Mouse (Mus musculus) embryo, embryonic 10 days (tissue): ENCODE measurements around the gene Susd3.

Source experiments
- DNase-seq: peaks from one replicate; pipeline ENCODE4 v3.0.0-alpha.2; 2015; ENCODE audit warnings: low spot score

The Susd3 gene

GRCm38 (mm10) chr13:49248467-49248862 is at the start of gene Susd3:
TSS of gene Susd3 (minus strand) at chr13:49248706.
- no peak for DNase-seq

- DNase-seq = no peak
These were observed 47.8 kb upstream of the Susd3 start for GRCm38 (mm10) chr13:49296270-49296669.

- DNase-seq = no peak
These were observed 45.6 kb upstream of the Susd3 start for GRCm38 (mm10) chr13:49294108-49294507.

- DNase-seq = no peak
These were observed 43.4 kb upstream of the Susd3 start for GRCm38 (mm10) chr13:49291949-49292348.

- no peak for DNase-seq
These were observed 42.9 kb upstream of the Susd3 start for GRCm38 (mm10) chr13:49291398-49291797.

- no peak for DNase-seq
These were observed 38.7 kb upstream of the Susd3 start for GRCm38 (mm10) chr13:49287224-49287623.

- no peak for DNase-seq
These were observed 38.2 kb upstream of the Susd3 start for GRCm38 (mm10) chr13:49286750-49287149.

- DNase-seq = no peak
These were observed 35.2 kb upstream of the Susd3 start for GRCm38 (mm10) chr13:49283686-49284085.

- DNase-seq = no peak
These were observed 33.7 kb upstream of the Susd3 start for GRCm38 (mm10) chr13:49282168-49282567.

GRCm38 (mm10) chr13:49271831-49272765 is 23.6 kb upstream of the Susd3 start:
- DNase-seq = no peak

- DNase-seq = no peak
These were observed 22.0 kb upstream of the Susd3 start for GRCm38 (mm10) chr13:49270500-49270899.

GRCm38 (mm10) chr13:49267645-49268044 is 19.1 kb upstream of the Susd3 start:
- DNase-seq = no peak

- no peak for DNase-seq
These were observed 11.7 kb upstream of the Susd3 start for GRCm38 (mm10) chr13:49260036-49260722.

GRCm38 (mm10) chr13:49257819-49258313 is 9.4 kb upstream of the Susd3 start:
- DNase-seq = no peak

GRCm38 (mm10) chr13:49252746-49253145 is 4.2 kb upstream of the Susd3 start:
- DNase-seq = no peak

- no peak for DNase-seq
These were observed 3.6 kb upstream of the Susd3 start for GRCm38 (mm10) chr13:49252113-49252512.

- DNase-seq = no peak
These were observed 2.4 kb upstream of the Susd3 start for GRCm38 (mm10) chr13:49250716-49251517.

- no peak for DNase-seq
These were observed 1.1 kb upstream of the Susd3 start for GRCm38 (mm10) chr13:49249634-49250033.

- no peak for DNase-seq
These were observed 417 bp upstream of the Susd3 start for GRCm38 (mm10) chr13:49248923-49249322.

- peak; percentile 70 for DNase-seq
These were observed 603 bp downstream of the Susd3 start for GRCm38 (mm10) chr13:49247740-49248466.

GRCm38 (mm10) chr13:49247232-49247739 is 1.2 kb downstream of the Susd3 start:
- DNase-seq = no peak
